Mouse (Mus musculus) liver, adult 2 months (tissue): ENCODE measurements around the gene Gm1110.

Source experiments
- CTCF ChIP-seq: fragments of 200-500 bp; IDR thresholded peaks from 2 replicates; pipeline ENCODE4 v1.5.1; 2011; ENCODE audit warnings: low read depth, low read length, control low read depth
- POLR2A ChIP-seq: fragments of 200-500 bp; IDR thresholded peaks from 2 replicates; pipeline ENCODE4 v1.6.1; 2011; ENCODE audit warnings: low read length, control low read depth; ENCODE audit not compliant: insufficient read depth; ENCODE audit errors: extremely low read depth

- TF ChIP-seq CTCF, result no peak
- TF ChIP-seq POLR2A, result no peak
Observed at GRCm38 (mm10) chr9:26919778-26920177, 3.1 kb downstream of the Gm1110 start.
